Mouse (Mus musculus) forebrain, embryonic 11.5 days (tissue): ENCODE measurements at regions not wholly inside any gene's neighbourhood (a gene's known extent, or its start where the extent isn't known, plus 50 kb on each side); places are given as distances from the start of the nearest gene placed in this dataset.
A peak's percentile ranks its signal among the peaks of the same experiment; 100 is the strongest.

Experiments
- ATAC-seq: fragments of 200-750 bp; cut with Nextera tagmentation; replicated peaks from 2 replicates; pipeline ENCODE4 v1.8.0; 2017; ENCODE audit warnings: moderate TSS enrichment; ENCODE audit not compliant: low FRiP score
- DNase-seq: peaks from one replicate; pipeline ENCODE4 v3.0.0-alpha.2; 2017; ENCODE audit warnings: low spot score
- H3K27ac ChIP-seq: fragments of 300-500 bp; sonication (generic); 2 replicates; pipeline ENCODE4 v1.5.1; 2014; ENCODE audit warnings: low read depth, low read length
- H3K27me3 ChIP-seq: fragments of 300-500 bp; sonication (generic); 2 replicates; pipeline ENCODE4 v1.6.1; 2014; ENCODE audit warnings: mild to moderate bottlenecking, low read length, mixed read lengths; ENCODE audit not compliant: control insufficient read depth, insufficient read depth
- H3K36me3 ChIP-seq: fragments of 300-500 bp; sonication (generic); 2 replicates; pipeline ENCODE4 v1.6.1; 2014; ENCODE audit warnings: mild to moderate bottlenecking, low read length, moderate library complexity, mixed read lengths; ENCODE audit not compliant: control insufficient read depth, insufficient read depth
- H3K4me1 ChIP-seq: fragments of 300-500 bp; sonication (generic); replicated peaks from 2 replicates; pipeline ENCODE4 v1.6.1; 2014; ENCODE audit warnings: low read length, mixed read lengths; ENCODE audit not compliant: control insufficient read depth, insufficient read depth
- H3K4me2 ChIP-seq: fragments of 300-500 bp; sonication (generic); 2 replicates; pipeline ENCODE4 v1.6.1; 2014; ENCODE audit warnings: low read depth, mild to moderate bottlenecking, low read length, moderate library complexity, mixed read lengths; ENCODE audit not compliant: severe bottlenecking
- H3K4me3 ChIP-seq: fragments of 300-500 bp; sonication (generic); 2 replicates; pipeline ENCODE4 v1.5.1; 2014; ENCODE audit warnings: low read depth, low read length
- H3K9ac ChIP-seq: fragments of 300-500 bp; sonication (generic); 2 replicates; pipeline ENCODE4 v1.6.1; 2014; ENCODE audit warnings: low read length
- H3K9me3 ChIP-seq: fragments of 300-500 bp; sonication (generic); 2 replicates; pipeline ENCODE4 v1.6.1; 2016; ENCODE audit warnings: low read length, mixed read lengths; ENCODE audit not compliant: control insufficient read depth
- WGBS: fragments of 180-500 bp; shearing (Covaris S2); extraction: QIAGEN DNeasy Blood & Tissue Kit; methylation state at CpG from one replicate; pipeline ENCODE4 v1.1.7; 2014; 5-methylcytosine and 5-hydroxymethylcytosine counted together

DNA sequence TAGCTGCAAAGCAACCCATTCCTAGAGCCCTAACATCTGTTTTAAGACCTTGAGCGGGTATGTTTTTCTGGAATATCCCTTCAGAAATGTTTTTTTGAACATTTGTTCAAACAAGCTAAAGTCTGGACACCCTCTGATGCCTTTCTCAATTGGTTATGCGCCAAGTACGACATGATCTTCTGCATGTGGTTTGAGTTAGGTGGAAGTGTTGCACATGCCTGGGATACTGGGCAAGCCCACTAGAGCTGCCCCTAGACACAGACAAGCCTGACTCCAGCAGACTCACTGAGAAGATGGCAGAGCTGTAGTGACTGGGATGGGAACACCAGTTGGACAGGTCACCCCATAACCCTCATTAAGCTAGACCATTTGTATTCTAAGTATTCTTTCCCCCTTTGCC is 153.2 kb upstream of the Cypt2 start:
- Histone ChIP-seq H3K27me3 (peaks cover 9% of the 10 kb centered on the region), H3K9ac (no peak overlapping the region), H3K9me3 (no peaks in the 10 kb centered on the region), H3K4me2 (no peak overlapping the region), H3K4me3 (no peak overlapping the region), H3K36me3 (no peaks in the 10 kb centered on the region), H3K27ac (no peak overlapping the region), H3K4me1 (no peaks in the 10 kb centered on the region)
- no peak for ATAC-seq
- WGBS = 84% methylated on average over 3 of the region's 3 CpGs
- no peak for DNase-seq

DNA sequence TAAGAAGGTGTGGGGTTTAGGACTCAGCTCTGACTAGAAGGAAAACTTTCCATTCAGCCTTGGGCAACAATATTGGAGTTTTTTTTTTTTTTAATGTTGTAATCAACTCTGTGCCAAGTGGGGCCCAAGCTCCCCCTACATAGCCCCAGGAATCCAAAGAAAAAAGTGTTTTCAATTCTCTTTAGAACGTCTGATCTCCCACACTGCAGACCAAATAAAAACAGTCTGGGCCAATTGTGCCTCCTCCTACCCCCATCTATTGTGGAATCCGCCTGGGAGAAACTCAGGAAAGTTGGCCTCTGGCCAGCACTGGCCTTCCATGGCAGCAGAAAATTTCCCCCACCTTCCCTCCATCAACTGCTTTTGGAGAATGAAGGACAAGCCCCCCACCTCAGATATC is 133.3 kb upstream of the Cypt2 start:
- no peaks in the 10 kb centered on the region for H3K4me1 ChIP-seq
- H3K27ac ChIP-seq = no peak overlapping the region
- H3K4me3 ChIP-seq = no peak overlapping the region
- H3K36me3 ChIP-seq = no peaks in the 10 kb centered on the region
- no peak overlapping the region for H3K9ac ChIP-seq
- H3K27me3 ChIP-seq = peaks cover 13% of the 10 kb centered on the region
- 15% methylated on average over 2 of the region's 2 CpGs for WGBS
- DNase-seq (no peak), ATAC-seq (peak; percentile 61)
- no peak overlapping the region for H3K4me2 ChIP-seq
- H3K9me3 ChIP-seq = no peaks in the 10 kb centered on the region

DNA sequence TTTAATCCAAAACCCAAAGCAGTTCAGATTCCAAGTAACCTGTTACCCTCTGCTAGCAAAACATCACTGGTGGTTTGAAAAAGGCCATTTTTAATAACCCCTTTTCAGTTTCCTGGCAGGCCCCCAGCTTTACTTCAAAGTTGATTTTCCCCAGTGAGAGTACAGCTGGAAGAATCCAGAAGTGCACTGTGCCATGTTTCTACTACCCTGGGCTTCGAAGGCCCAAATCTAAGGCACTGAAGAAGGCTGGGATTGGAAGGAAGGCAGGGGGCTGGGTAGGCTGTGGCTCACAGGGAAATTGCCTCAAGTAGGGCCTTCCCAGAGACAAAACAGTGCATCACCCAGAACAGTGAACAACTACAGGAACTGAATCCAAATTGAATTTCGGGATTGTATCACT is 131.6 kb upstream of the Cypt2 start:
- 82% methylated on average over 2 of the region's 2 CpGs for WGBS
- Histone ChIP-seq H3K4me2 (no peak overlapping the region), H3K27me3 (peaks cover 15% of the 10 kb centered on the region), H3K36me3 (no peaks in the 10 kb centered on the region), H3K9me3 (no peaks in the 10 kb centered on the region), H3K4me1 (no peaks in the 10 kb centered on the region), H3K27ac (no peak overlapping the region), H3K9ac (no peak overlapping the region), H3K4me3 (no peak overlapping the region)
- DNase-seq (no peak), ATAC-seq (no peak)

DNA sequence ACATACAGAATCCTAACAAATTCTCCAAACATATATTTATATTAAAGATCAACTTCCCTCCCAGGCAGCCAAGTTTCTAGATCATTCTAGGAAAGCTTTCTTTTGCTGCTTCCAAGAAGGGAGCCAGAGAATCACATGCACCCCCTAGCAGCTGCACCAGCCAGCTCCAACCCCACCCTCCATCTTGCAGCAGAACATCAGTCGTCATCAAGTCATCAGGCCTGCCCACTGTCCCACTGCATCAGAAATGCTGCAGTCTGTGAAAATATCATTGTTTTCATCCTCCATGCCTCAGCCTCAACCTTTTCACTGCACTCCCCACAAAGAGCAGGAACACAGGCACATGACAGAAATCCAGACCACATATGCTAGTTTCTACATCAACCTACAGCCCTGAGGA is 109.1 kb upstream of the Cypt2 start:
- H3K9me3 ChIP-seq = no peaks in the 10 kb centered on the region
- H3K27me3 ChIP-seq = peaks cover 7% of the 10 kb centered on the region; the same call in 1 of the 2 replicates
- H3K4me2 ChIP-seq = peak overlapping the region; percentile 42
- DNase-seq (no peak), ATAC-seq (no peak)
- H3K4me3 ChIP-seq = peak overlapping the region; percentile 32
- H3K9ac ChIP-seq = peak overlapping the region; percentile 9; the same call in 1 of the 2 replicates
- no peaks in the 10 kb centered on the region for H3K4me1 ChIP-seq
- 50% methylated on average over 1 of the region's 1 CpGs for WGBS
- H3K27ac ChIP-seq = no peak overlapping the region
- no peaks in the 10 kb centered on the region for H3K36me3 ChIP-seq

DNA sequence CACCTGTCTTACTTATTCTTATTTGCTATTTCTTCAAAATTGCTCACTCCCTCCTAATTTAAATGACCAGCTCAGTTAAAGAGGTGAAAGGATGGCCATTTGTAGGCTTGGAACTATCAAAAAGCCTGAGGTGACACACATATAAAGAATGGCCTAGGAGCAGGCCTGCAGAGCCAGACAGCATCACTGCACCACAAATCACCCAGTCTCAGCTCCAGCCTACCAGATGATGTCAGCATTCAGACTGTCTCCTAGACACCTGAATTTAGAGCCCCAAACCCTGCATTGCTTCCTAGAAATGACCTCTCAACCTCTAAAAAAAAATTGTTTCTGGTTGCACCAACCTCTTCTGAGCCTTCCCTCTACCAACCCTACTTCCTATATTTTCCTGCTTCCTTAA is 108.5 kb upstream of the Cypt2 start:
- ATAC-seq (peak; percentile 28; the same call in 1 of the 2 replicates), DNase-seq (no peak)
- H3K4me2 ChIP-seq = peak overlapping the region; percentile 42
- peak overlapping the region; percentile 49 for H3K9ac ChIP-seq
- H3K9me3 ChIP-seq = no peaks in the 10 kb centered on the region
- peaks cover 7% of the 10 kb centered on the region; the same call in 1 of the 2 replicates for H3K27me3 ChIP-seq
- no peaks in the 10 kb centered on the region for H3K36me3 ChIP-seq
- H3K27ac ChIP-seq = peak overlapping the region; percentile 72; the same call in 1 of the 2 replicates
- peak overlapping the region; percentile 32 for H3K4me3 ChIP-seq
- no peaks in the 10 kb centered on the region for H3K4me1 ChIP-seq

DNA sequence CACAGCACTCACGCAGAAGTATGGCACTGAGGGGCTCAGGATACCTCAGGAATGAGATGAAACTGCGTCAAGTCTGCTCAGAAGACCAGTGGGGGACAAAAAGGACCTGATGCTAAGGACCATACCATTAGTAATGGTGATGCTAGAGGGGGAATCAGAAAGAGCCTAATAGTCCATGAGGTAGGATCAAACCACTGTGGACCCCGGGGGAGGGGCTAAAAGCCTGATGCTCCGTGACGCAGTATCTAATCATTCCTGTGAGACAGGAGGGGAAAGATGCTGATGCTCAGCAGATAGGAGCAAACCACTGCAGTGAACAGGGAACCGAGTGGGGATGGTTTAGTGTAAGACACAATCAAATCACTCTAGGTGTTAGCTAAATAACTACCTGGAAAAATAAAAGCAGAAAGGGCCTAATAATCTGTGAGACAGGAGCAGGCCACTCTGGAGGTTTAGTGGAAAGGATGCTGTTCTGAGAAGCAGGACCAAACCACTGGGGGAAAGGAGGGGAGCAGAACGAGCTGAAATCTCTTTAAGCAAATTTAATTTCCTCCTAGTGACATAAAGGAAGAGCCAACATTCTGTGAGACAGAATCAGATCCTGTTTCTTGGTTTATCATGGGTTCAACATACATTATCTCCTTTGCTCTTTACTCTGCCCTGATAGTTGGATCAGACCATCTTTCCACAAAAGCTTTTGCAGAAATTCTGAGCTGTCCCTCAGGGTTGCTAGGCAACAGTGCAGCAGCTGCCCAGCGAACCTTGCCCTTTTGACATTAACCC is 107.7 kb upstream of the Cypt2 start:
- peaks cover 7% of the 10 kb centered on the region; the same call in 1 of the 2 replicates for H3K27me3 ChIP-seq

DNA sequence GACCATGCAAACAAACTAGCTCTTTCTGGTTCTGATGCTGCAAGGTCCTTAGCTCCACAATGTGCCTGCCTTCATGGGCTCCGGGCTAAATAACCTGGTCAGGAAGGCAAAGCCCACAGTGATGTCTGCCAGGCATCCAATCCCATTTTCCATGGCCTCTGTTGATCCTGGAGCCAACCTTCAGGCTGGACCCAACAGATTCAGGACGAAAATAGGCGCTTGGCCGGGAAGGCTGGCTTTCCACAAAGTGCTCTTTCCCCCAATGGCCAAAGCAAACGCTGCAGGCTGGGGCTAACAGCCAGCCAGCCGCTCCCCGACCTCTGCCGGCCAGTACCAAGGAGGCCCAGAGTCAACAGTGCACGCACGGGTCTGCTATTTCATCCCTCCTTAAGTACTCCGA is 106.3 kb upstream of the Cypt2 start:
- DNase-seq (no peak), ATAC-seq (no peak)

More for the DNA sequence above, 107.7 kb upstream of the Cypt2 start:
- ATAC-seq (peak; percentile 96), DNase-seq (peak; percentile 84)
- Histone ChIP-seq H3K9ac (peak overlapping the region; percentile 49), H3K36me3 (no peaks in the 10 kb centered on the region), H3K4me2 (peak overlapping the region; percentile 42), H3K9me3 (no peaks in the 10 kb centered on the region), H3K4me1 (no peaks in the 10 kb centered on the region), H3K4me3 (peak overlapping the region; percentile 32), H3K27ac (peak overlapping the region; percentile 72; the same call in 1 of the 2 replicates)
- 25% methylated on average over 8 of the region's 8 CpGs for WGBS

DNA sequence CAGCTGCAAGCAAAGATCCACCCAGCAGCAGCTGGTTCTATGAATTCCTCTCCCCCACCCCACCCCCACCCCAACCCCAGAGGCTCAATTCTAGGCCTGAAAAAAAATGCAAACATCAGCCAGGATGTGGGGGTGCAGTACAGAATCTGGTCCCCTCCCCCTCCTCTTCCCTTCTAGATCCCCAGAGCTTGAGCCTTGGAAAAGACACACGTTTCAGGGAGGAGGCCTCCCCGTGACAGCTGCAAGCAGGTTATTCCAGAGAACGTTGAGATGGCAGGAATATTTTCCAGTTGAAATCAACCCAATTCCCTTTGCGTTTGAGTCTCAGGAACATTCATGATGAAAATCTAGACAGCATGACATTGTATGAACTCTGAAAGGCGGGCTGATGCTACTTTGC is 86.2 kb upstream of the Cypt2 start:
- DNase-seq = no peak
- Histone ChIP-seq H3K36me3 (no peaks in the 10 kb centered on the region), H3K4me2 (no peak overlapping the region), H3K9ac (no peak overlapping the region), H3K27ac (no peak overlapping the region), H3K9me3 (no peaks in the 10 kb centered on the region), H3K27me3 (no peaks in the 10 kb centered on the region; the same call in 1 of the 2 replicates), H3K4me1 (no peaks in the 10 kb centered on the region), H3K4me3 (no peak overlapping the region)
- no peak for ATAC-seq
- 77% methylated on average over 5 of the region's 5 CpGs for WGBS

More for the DNA sequence above, 106.3 kb upstream of the Cypt2 start:
- Histone ChIP-seq H3K36me3 (no peaks in the 10 kb centered on the region), H3K9ac (no peak overlapping the region), H3K4me3 (no peak overlapping the region), H3K4me2 (no peak overlapping the region), H3K4me1 (no peaks in the 10 kb centered on the region), H3K27me3 (peaks cover 7% of the 10 kb centered on the region; the same call in 1 of the 2 replicates), H3K27ac (no peak overlapping the region), H3K9me3 (no peaks in the 10 kb centered on the region)
- 49% methylated on average over 11 of the region's 11 CpGs for WGBS

DNA sequence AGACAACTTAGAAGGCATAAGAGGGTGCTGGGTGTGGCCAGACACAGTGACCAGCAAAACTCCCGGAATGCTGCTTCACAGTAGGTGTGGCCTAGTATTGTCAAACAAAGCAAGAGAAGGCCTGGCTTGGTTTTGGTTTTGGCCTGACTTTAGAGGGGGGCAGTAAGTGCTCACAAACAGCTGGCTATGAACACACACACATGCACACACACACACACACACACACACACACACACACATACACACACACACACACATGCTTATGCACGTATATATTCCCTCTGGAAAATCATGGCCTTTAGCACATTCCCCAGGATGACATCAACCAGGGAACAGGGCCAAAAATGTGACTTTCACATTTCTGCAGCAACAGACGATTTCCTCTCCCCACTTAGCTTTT is 78.6 kb upstream of the Cypt2 start:
- Histone ChIP-seq H3K4me1 (no peaks in the 10 kb centered on the region), H3K36me3 (no peaks in the 10 kb centered on the region), H3K4me3 (no peak overlapping the region), H3K9ac (no peak overlapping the region), H3K27ac (no peak overlapping the region), H3K27me3 (peaks cover 4% of the 10 kb centered on the region; the same call in 1 of the 2 replicates), H3K9me3 (no peaks in the 10 kb centered on the region), H3K4me2 (no peak overlapping the region)
- no peak for DNase-seq
- WGBS = 76% methylated on average over 3 of the region's 3 CpGs
- ATAC-seq = no peak
